In the genomic region with DNA sequence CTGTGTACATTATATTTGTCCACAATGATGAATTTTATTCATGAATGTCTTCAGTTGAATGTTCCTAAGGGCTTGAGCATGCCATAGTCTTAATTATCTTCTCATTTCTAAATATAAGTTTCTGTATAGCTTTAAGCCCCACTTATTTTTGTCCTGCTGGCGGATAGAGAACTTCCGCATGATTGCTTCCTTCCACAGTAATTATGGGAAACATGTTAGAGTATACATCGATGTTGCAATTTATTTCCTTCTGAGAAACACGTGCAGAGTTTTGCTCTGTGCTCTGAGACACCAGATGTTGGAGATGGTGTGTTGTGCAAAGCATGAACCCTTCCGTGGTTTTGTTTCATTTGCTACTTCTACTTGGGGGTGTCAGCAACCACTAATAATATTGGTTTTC, we compare ENCODE assay signal across 27 mouse cellular contexts.
A peak's percentile ranks its signal among the peaks of the same experiment; 100 is the strongest.
DNase-seq lines count a peak whose midpoint lies in the region; ATAC-seq and TF ChIP-seq lines count a peak whose summit lies in the region.
"Had no signal": no experiment of that assay in that cellular context is flagged by ENCODE, and none has a peak within 500 bp of the region (broad histone marks: within the 10 kb centered on the region; RNA-seq: fewer than 3 reads in every experiment).

No protein-coding gene starts in this region.

- no peaks in the 10 kb centered on the region for H3K36me3 ChIP-seq in embryonic facial prominence, embryonic 14.5 days (ENCODE audit: control insufficient read depth, insufficient read depth, low read length)
- no peaks in the 10 kb centered on the region for H3K36me3 ChIP-seq in embryonic facial prominence, embryonic 10.5 days (replicated peaks)
- H3K36me3 ChIP-seq in forebrain, postnatal 0 days (ENCODE audit: insufficient read depth), result no peaks in the 10 kb centered on the region
- no peaks in the 10 kb centered on the region for H3K36me3 ChIP-seq in forebrain, embryonic 15.5 days
- H3K36me3 ChIP-seq in midbrain, postnatal 0 days (ENCODE audit: insufficient read depth, low read length), result no peaks in the 10 kb centered on the region
- H3K36me3 ChIP-seq: embryonic facial prominence, embryonic 12.5 days; embryonic facial prominence, embryonic 15.5 days; forebrain, embryonic 10.5 days; G1E had no signal

- H3K4me3 ChIP-seq in embryonic facial prominence, embryonic 14.5 days (ENCODE audit: low read depth, low read length), result no peak overlapping the region
- H3K4me3 ChIP-seq in embryonic facial prominence, embryonic 10.5 days, result no peak overlapping the region
- no peak overlapping the region for H3K4me3 ChIP-seq in forebrain, postnatal 0 days (ENCODE audit: low read depth, low read length)
- no peak overlapping the region for H3K4me3 ChIP-seq in forebrain, embryonic 15.5 days
- H3K4me3 ChIP-seq in midbrain, postnatal 0 days (ENCODE audit: low read depth, low read length), result no peak overlapping the region
- H3K4me3 ChIP-seq: embryonic facial prominence, embryonic 12.5 days; embryonic facial prominence, embryonic 15.5 days; erythroblast, embryonic 14.5 days; forebrain, embryonic 10.5 days had no signal

- no peaks in the 10 kb centered on the region for H3K4me1 ChIP-seq in embryonic facial prominence, embryonic 14.5 days (ENCODE audit: control insufficient read depth, insufficient read depth, low read length)
- no peaks in the 10 kb centered on the region for H3K4me1 ChIP-seq in embryonic facial prominence, embryonic 10.5 days
- no peaks in the 10 kb centered on the region for H3K4me1 ChIP-seq in forebrain, postnatal 0 days (ENCODE audit: insufficient read depth)
- no peaks in the 10 kb centered on the region for H3K4me1 ChIP-seq in forebrain, embryonic 15.5 days
- no peaks in the 10 kb centered on the region for H3K4me1 ChIP-seq in midbrain, postnatal 0 days (ENCODE audit: insufficient read depth, low read length)
- H3K4me1 ChIP-seq: embryonic facial prominence, embryonic 12.5 days; embryonic facial prominence, embryonic 15.5 days; forebrain, embryonic 10.5 days had no signal

- no peak for TF ChIP-seq CTCF in forebrain, postnatal 0 days (IDR thresholded peaks at IDR 0.05; ENCODE audit: low read depth)
- TF ChIP-seq CTCF in midbrain, postnatal 0 days (IDR thresholded peaks at IDR 0.05), result no peak

- 46% methylated on average over 5 of the region's 5 CpGs for WGBS in embryonic facial prominence, embryonic 14.5 days
- WGBS in embryonic facial prominence, embryonic 10.5 days, result 71% methylated on average over 5 of the region's 5 CpGs
- WGBS in forebrain, postnatal 0 days, result 55% methylated on average over 5 of the region's 5 CpGs
- WGBS in forebrain, embryonic 15.5 days, result 61% methylated on average over 5 of the region's 5 CpGs
- 84% methylated on average over 5 of the region's 5 CpGs for WGBS in midbrain, postnatal 0 days

- ATAC-seq in embryonic facial prominence, embryonic 14.5 days (ENCODE audit: low read depth), result no peak
- ATAC-seq in forebrain, postnatal 0 days, result 0 out of 2 replicates have a peak, but pooled peaks have one; percentile 12
- no peak for ATAC-seq in forebrain, embryonic 15.5 days (replicated peaks)
- no peak for ATAC-seq in midbrain, postnatal 0 days (ENCODE audit: low FRiP score)
- ATAC-seq: activated CD4-positive, CD25-positive, alpha-beta regulatory T cell, adult 4 months; CD4-positive, CD25-positive, alpha-beta regulatory T cell, adult 4 months; forebrain, embryonic 14.5 days; Patski had no signal

- no peak overlapping the region for H3K27ac ChIP-seq in embryonic facial prominence, embryonic 14.5 days (replicated peaks; ENCODE audit: low read depth, low read length)
- H3K27ac ChIP-seq in embryonic facial prominence, embryonic 10.5 days (replicated peaks), result no peak overlapping the region
- no peak overlapping the region for H3K27ac ChIP-seq in forebrain, postnatal 0 days (ENCODE audit: low read depth, low read length)
- H3K27ac ChIP-seq in forebrain, embryonic 15.5 days (replicated peaks), result no peak overlapping the region
- no peak overlapping the region for H3K27ac ChIP-seq in midbrain, postnatal 0 days (ENCODE audit: low read depth, low read length)
- H3K27ac ChIP-seq: embryonic facial prominence, embryonic 12.5 days; embryonic facial prominence, embryonic 15.5 days; forebrain, embryonic 10.5 days had no signal

- no peaks in the 10 kb centered on the region for H3K9me3 ChIP-seq in embryonic facial prominence, embryonic 14.5 days (ENCODE audit: control insufficient read depth, low read length)
- no peaks in the 10 kb centered on the region for H3K9me3 ChIP-seq in embryonic facial prominence, embryonic 10.5 days
- H3K9me3 ChIP-seq in forebrain, postnatal 0 days (ENCODE audit: low read length), result no peaks in the 10 kb centered on the region
- H3K9me3 ChIP-seq in forebrain, embryonic 15.5 days, result no peaks in the 10 kb centered on the region
- H3K9me3 ChIP-seq in midbrain, postnatal 0 days (ENCODE audit: low read length), result no peaks in the 10 kb centered on the region
- H3K9me3 ChIP-seq: embryonic facial prominence, embryonic 12.5 days; embryonic facial prominence, embryonic 15.5 days; forebrain, embryonic 10.5 days; G1E had no signal

- peak; percentile 31 for DNase-seq in embryonic facial prominence, embryonic 14.5 days (ENCODE audit: low spot score)
- no peak for DNase-seq in embryonic facial prominence, embryonic 10.5 days (ENCODE audit: low spot score)
- DNase-seq in forebrain, postnatal 0 days, result no peak
- peak; percentile 73 for DNase-seq in retina, embryonic 14.5 days (ENCODE audit: low spot score)
- DNase-seq in midbrain, postnatal 0 days (ENCODE audit: low spot score), result no peak
- no peak for DNase-seq in lung, postnatal 36 days
- DNase-seq: adrenal gland, adult 8-10 months; adrenal gland, postnatal 25 days; B cell, adult 2 months; cerebellum, adult 11 months; cerebellum, adult 18-20 months; cerebellum, adult 8-10 months; cerebellum, adult 9-11 months; cerebellum, postnatal 14 days; cerebellum, postnatal 36 days; embryo, embryonic 11 days had no signal

- no peak overlapping the region for H3K9ac ChIP-seq in embryonic facial prominence, embryonic 14.5 days (ENCODE audit: low read depth, low read length)
- no peak overlapping the region for H3K9ac ChIP-seq in forebrain, postnatal 0 days
- no peak overlapping the region for H3K9ac ChIP-seq in forebrain, embryonic 15.5 days (replicated peaks)
- no peak overlapping the region for H3K9ac ChIP-seq in midbrain, postnatal 0 days (replicated peaks; ENCODE audit: low read length, poor library complexity, severe bottlenecking)
- H3K9ac ChIP-seq: embryonic facial prominence, embryonic 12.5 days; embryonic facial prominence, embryonic 15.5 days had no signal

- no peak overlapping the region for H3K4me2 ChIP-seq in embryonic facial prominence, embryonic 14.5 days (ENCODE audit: low read depth, low read length)
- H3K4me2 ChIP-seq in forebrain, postnatal 0 days (ENCODE audit: low read depth), result no peak overlapping the region
- no peak overlapping the region for H3K4me2 ChIP-seq in forebrain, embryonic 15.5 days (replicated peaks)
- no peak overlapping the region for H3K4me2 ChIP-seq in midbrain, postnatal 0 days (ENCODE audit: low read depth, low read length, poor library complexity, severe bottlenecking)
- H3K4me2 ChIP-seq: embryonic facial prominence, embryonic 12.5 days; embryonic facial prominence, embryonic 15.5 days had no signal

- no peaks in the 10 kb centered on the region for H3K27me3 ChIP-seq in embryonic facial prominence, embryonic 14.5 days (replicated peaks; ENCODE audit: control insufficient read depth, insufficient read depth, low read length)
- H3K27me3 ChIP-seq in embryonic facial prominence, embryonic 10.5 days (replicated peaks; ENCODE audit: low read depth, poor library complexity, severe bottlenecking), result no peaks in the 10 kb centered on the region
- H3K27me3 ChIP-seq in forebrain, postnatal 0 days (ENCODE audit: insufficient read depth, low read length), result no peaks in the 10 kb centered on the region
- no peaks in the 10 kb centered on the region for H3K27me3 ChIP-seq in forebrain, embryonic 15.5 days
- no peaks in the 10 kb centered on the region for H3K27me3 ChIP-seq in midbrain, postnatal 0 days (ENCODE audit: insufficient read depth, low read length)
- H3K27me3 ChIP-seq: CH12.LX; embryonic facial prominence, embryonic 12.5 days; embryonic facial prominence, embryonic 15.5 days; Patski had no signal

Comparison
In these comparisons a context has a peak if more than half of its experiments do, and no peak if none do; other contexts are left out.
1. DNase-seq: peak in embryonic facial prominence, embryonic 14.5 days (single experiment) and retina, embryonic 14.5 days (single experiment); none in embryonic facial prominence, embryonic 10.5 days (single experiment), forebrain, postnatal 0 days (single experiment), midbrain, postnatal 0 days (single experiment) and lung, postnatal 36 days (single experiment).